Mouse (Mus musculus): ENCODE data around the gene Tmem184b.

DNA sequence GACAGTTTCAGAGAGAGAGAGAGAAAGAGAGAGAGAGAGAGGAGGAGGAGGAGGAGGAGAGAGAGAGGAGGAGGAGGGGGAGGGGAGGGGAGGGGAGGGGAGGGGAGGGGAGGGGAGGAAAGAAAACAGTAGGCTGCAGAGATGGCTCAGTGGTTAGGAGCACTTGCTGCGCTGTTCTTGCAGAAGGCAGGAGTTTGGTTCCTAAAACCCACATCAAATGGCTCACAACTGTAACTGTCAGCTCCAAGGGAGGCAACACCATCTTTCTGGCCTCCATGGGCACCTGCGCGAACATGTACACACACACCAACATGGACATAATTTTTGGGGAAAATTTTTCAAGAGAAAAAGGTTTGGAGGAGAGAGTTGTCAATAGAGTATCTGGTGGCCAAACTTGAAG lies 9.8 kb upstream of the Tmem184b start:
- TF ChIP-seq GATA1 (IDR thresholded peaks at IDR 0.05; ENCODE audit: low read length) (no peak), TAL1 (IDR thresholded peaks at IDR 0.05; ENCODE audit: low read length) (no peak)
